Mouse (Mus musculus): Measurements from ENCODE around the gene Plcg1. TPM values are rescaled to one million over a fixed set of nuclear protein-coding genes. Genes with fewer than 3 reads are reported as not detected.

Plcg1 gene
- polyA plus RNA-seq, 2 experiments = 56.8 to 131 TPM

GRCm38 (mm10) chr2:160715463-160716030 is 15.6 kb upstream of the Plcg1 start:
- 84% methylated on average over 4 of the region's 4 CpGs for whole genome bisulfite sequencing
- H3K9ac ChIP-seq (ENCODE audit: low read depth, low read length, severe bottlenecking) = no peak overlapping the region

GRCm38 (mm10) chr2:160717269-160717668 is 13.8 kb upstream of the Plcg1 start:
- H3K27me3 ChIP-seq (ENCODE audit: control insufficient read depth, insufficient read depth, low read length) = no peaks in the 10 kb centered on the region
- no peak overlapping the region for H3K9ac ChIP-seq (ENCODE audit: low read depth, low read length, severe bottlenecking)
- peaks cover 90% of the 10 kb centered on the region for H3K36me3 ChIP-seq (ENCODE audit: control insufficient read depth, insufficient read depth, low read length)
- no peaks in the 10 kb centered on the region for H3K4me1 ChIP-seq (ENCODE audit: control insufficient read depth, insufficient read depth, low read length)
- H3K27ac ChIP-seq (replicated peaks; ENCODE audit: low read depth, low read length) = no peak overlapping the region
- TF ChIP-seq POLR2A (IDR thresholded peaks at IDR 0.05; ENCODE audit: borderline replicate concordance, extremely low read depth, insufficient read depth, insufficient read length) = no peak
- no peak overlapping the region for H3K4me3 ChIP-seq (replicated peaks; ENCODE audit: low read length)
- H3K9me3 ChIP-seq (ENCODE audit: control insufficient read depth, low read length) = no peaks in the 10 kb centered on the region
- DNase-seq (ENCODE audit: low spot score) (no peak), ATAC-seq (ENCODE audit: low FRiP score, low read depth) (no peak)
- 77% methylated on average over 5 of the region's 5 CpGs for WGBS
- no peak overlapping the region for H3K4me2 ChIP-seq (replicated peaks; ENCODE audit: low read depth, low read length, severe bottlenecking)

More at GRCm38 (mm10) chr2:160715463-160716030, 15.6 kb upstream of the Plcg1 start:
- Histone ChIP-seq H3K27ac (replicated peaks; ENCODE audit: low read depth, low read length) (no peak overlapping the region), H3K36me3 (ENCODE audit: control insufficient read depth, insufficient read depth, low read length) (peaks cover 89% of the 10 kb centered on the region), H3K4me2 (replicated peaks; ENCODE audit: low read depth, low read length, severe bottlenecking) (no peak overlapping the region), H3K4me1 (ENCODE audit: control insufficient read depth, insufficient read depth, low read length) (no peaks in the 10 kb centered on the region), H3K27me3 (ENCODE audit: control insufficient read depth, insufficient read depth, low read length) (no peaks in the 10 kb centered on the region), H3K4me3 (replicated peaks; ENCODE audit: low read length) (no peak overlapping the region), H3K9me3 (ENCODE audit: control insufficient read depth, low read length) (no peaks in the 10 kb centered on the region)
- ATAC-seq (ENCODE audit: low FRiP score, low read depth) (no peak), DNase-seq (ENCODE audit: low spot score) (no peak)
- no peak for TF ChIP-seq POLR2A (IDR thresholded peaks at IDR 0.05; ENCODE audit: borderline replicate concordance, extremely low read depth, insufficient read depth, insufficient read length)

DNA sequence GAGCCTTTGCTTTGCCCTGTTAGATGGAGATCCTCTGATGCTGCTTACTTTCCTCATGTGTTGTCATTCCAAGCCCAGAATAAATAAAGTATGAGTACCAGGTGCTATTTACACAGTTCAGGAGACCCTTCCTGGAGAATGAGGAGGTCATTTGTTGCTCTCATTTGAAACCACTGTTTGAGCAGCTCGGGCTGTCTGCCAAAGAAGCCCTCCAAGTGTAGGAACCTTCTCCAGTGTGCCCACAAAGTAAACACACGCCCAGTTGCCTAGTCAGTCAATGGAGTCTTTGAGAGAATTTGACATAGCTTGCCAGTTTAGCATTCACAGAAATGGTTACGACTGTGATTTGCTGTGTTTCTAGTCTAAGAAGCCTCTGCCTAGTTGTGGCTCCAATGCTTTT is 12.3 kb upstream of the Plcg1 start:
- H3K4me3 ChIP-seq (replicated peaks; ENCODE audit: low read length) = no peak overlapping the region
- no peak overlapping the region for H3K4me2 ChIP-seq (replicated peaks; ENCODE audit: low read depth, low read length, severe bottlenecking)
- no peak overlapping the region for H3K9ac ChIP-seq (ENCODE audit: low read depth, low read length, severe bottlenecking)
- H3K36me3 ChIP-seq (ENCODE audit: control insufficient read depth, insufficient read depth, low read length) = peaks cover 91% of the 10 kb centered on the region
- TF ChIP-seq POLR2A (IDR thresholded peaks at IDR 0.05; ENCODE audit: borderline replicate concordance, extremely low read depth, insufficient read depth, insufficient read length) = no peak
- ATAC-seq (ENCODE audit: low FRiP score, low read depth) (no peak), DNase-seq (ENCODE audit: low spot score) (peak; percentile 36)
- H3K27me3 ChIP-seq (ENCODE audit: control insufficient read depth, insufficient read depth, low read length) = no peaks in the 10 kb centered on the region
- WGBS = 91% methylated on average over 3 of the region's 3 CpGs
- no peak overlapping the region; the same call in 1 of the 2 replicates for H3K27ac ChIP-seq (replicated peaks; ENCODE audit: low read depth, low read length)
- no peaks in the 10 kb centered on the region for H3K4me1 ChIP-seq (ENCODE audit: control insufficient read depth, insufficient read depth, low read length)
- no peaks in the 10 kb centered on the region for H3K9me3 ChIP-seq (ENCODE audit: control insufficient read depth, low read length)

GRCm38 (mm10) chr2:160722714-160723113 is 8.4 kb upstream of the Plcg1 start:
- H3K4me3 ChIP-seq (replicated peaks; ENCODE audit: low read length) = no peak overlapping the region
- H3K27me3 ChIP-seq (ENCODE audit: control insufficient read depth, insufficient read depth, low read length) = no peaks in the 10 kb centered on the region
- no peaks in the 10 kb centered on the region for H3K9me3 ChIP-seq (ENCODE audit: control insufficient read depth, low read length)
- DNase-seq (ENCODE audit: low spot score) = no peak
- 88% methylated on average over 4 of the region's 4 CpGs for WGBS
- H3K36me3 ChIP-seq (ENCODE audit: control insufficient read depth, insufficient read depth, low read length) = peaks cover 75% of the 10 kb centered on the region
- H3K9ac ChIP-seq (ENCODE audit: low read depth, low read length, severe bottlenecking) = no peak overlapping the region
- no peak overlapping the region for H3K4me2 ChIP-seq (replicated peaks; ENCODE audit: low read depth, low read length, severe bottlenecking)
- H3K27ac ChIP-seq (replicated peaks; ENCODE audit: low read depth, low read length) = no peak overlapping the region
- no peaks in the 10 kb centered on the region for H3K4me1 ChIP-seq (ENCODE audit: control insufficient read depth, insufficient read depth, low read length)
- no peak for ATAC-seq (ENCODE audit: low FRiP score, low read depth)
- TF ChIP-seq POLR2A (IDR thresholded peaks at IDR 0.05; ENCODE audit: borderline replicate concordance, extremely low read depth, insufficient read depth, insufficient read length) = no peak

GRCm38 (mm10) chr2:160723613-160724375 is 7.3 kb upstream of the Plcg1 start:
- H3K9ac ChIP-seq (ENCODE audit: low read depth, low read length, severe bottlenecking) = no peak overlapping the region
- H3K4me1 ChIP-seq (ENCODE audit: control insufficient read depth, insufficient read depth, low read length) = no peaks in the 10 kb centered on the region
- no peak for ATAC-seq (ENCODE audit: low FRiP score, low read depth)
- no peak for TF ChIP-seq POLR2A (IDR thresholded peaks at IDR 0.05; ENCODE audit: borderline replicate concordance, extremely low read depth, insufficient read depth, insufficient read length)
- H3K9me3 ChIP-seq (ENCODE audit: control insufficient read depth, low read length) = no peaks in the 10 kb centered on the region
- H3K27me3 ChIP-seq (ENCODE audit: control insufficient read depth, insufficient read depth, low read length) = no peaks in the 10 kb centered on the region
- H3K4me2 ChIP-seq (replicated peaks; ENCODE audit: low read depth, low read length, severe bottlenecking) = no peak overlapping the region
- no peak overlapping the region for H3K4me3 ChIP-seq (replicated peaks; ENCODE audit: low read length)
- peaks cover 66% of the 10 kb centered on the region for H3K36me3 ChIP-seq (ENCODE audit: control insufficient read depth, insufficient read depth, low read length)
- no peak overlapping the region for H3K27ac ChIP-seq (replicated peaks; ENCODE audit: low read depth, low read length)
- 95% methylated on average over 4 of the region's 4 CpGs for WGBS
- no peak for DNase-seq (ENCODE audit: low spot score)
